Mouse (Mus musculus) hindbrain, embryonic 10.5 days (tissue): ENCODE data around the gene Akt1s1. TPM values are rescaled to one million over a fixed set of nuclear protein-coding genes. Genes with fewer than 3 reads are reported as not detected.

ENCODE experiments used
- DNase-seq: peaks from one replicate; pipeline ENCODE4 v3.0.0-alpha.2; 2017; ENCODE audit warnings: low spot score
- H3K27ac ChIP-seq: fragments of 300-500 bp; sonication (generic); 2 replicates; pipeline ENCODE4 v1.5.1; 2016; ENCODE audit warnings: mild to moderate bottlenecking, moderate library complexity
- H3K27me3 ChIP-seq: fragments of 300-500 bp; sonication (generic); 2 replicates; pipeline ENCODE4 v1.6.1; 2016; ENCODE audit warnings: mild to moderate bottlenecking; ENCODE audit not compliant: poor library complexity, insufficient read depth, severe bottlenecking
- H3K36me3 ChIP-seq: fragments of 300-500 bp; sonication (generic); 2 replicates; pipeline ENCODE4 v1.6.1; 2016; ENCODE audit warnings: mild to moderate bottlenecking, moderate library complexity
- H3K4me1 ChIP-seq: fragments of 300-500 bp; sonication (generic); replicated peaks from 2 replicates; pipeline ENCODE4 v1.6.1; 2016; ENCODE audit warnings: mild to moderate bottlenecking
- H3K4me3 ChIP-seq: fragments of 300-500 bp; sonication (generic); 2 replicates; pipeline ENCODE4 v1.5.1; 2016; ENCODE audit warnings: mild to moderate bottlenecking, moderate library complexity
- H3K9me3 ChIP-seq: fragments of 300-500 bp; sonication (generic); 2 replicates; pipeline ENCODE4 v1.6.1; 2016; ENCODE audit warnings: mild to moderate bottlenecking, moderate library complexity
- whole genome bisulfite sequencing: fragments of 180-500 bp; shearing (Covaris S2); methylation state at CpG from one replicate; pipeline ENCODE4 v1.1.7; 2016; 5-methylcytosine and 5-hydroxymethylcytosine counted together
- polyA plus RNA-seq: library from polyadenylated mRNA; unstranded; fragments of >200 nt; fragmentation: Nextera tagmentation; extraction: Ambion mirVana; gene quantifications from 2 replicates; pipeline ENCODE4 v1.2.1, GENCODE M21; 2016

Akt1s1 gene
- polyA plus RNA-seq, result 81.7 and 93.3 TPM in 2 replicates

GRCm38 (mm10) chr7:44848561-44849415 is at the start of gene Akt1s1, which contains the start of gene Tbc1d17:
Gene Akt1s1 (plus strand): TSS chr7:44848991.
Gene Tbc1d17 (minus strand): TSS chr7:44849079.
- H3K4me1 ChIP-seq, result peaks cover 50% of the 10 kb centered on the region
- WGBS, result under 1% methylated on average over 54 of the region's 54 CpGs
- H3K9me3 ChIP-seq, result no peaks in the 10 kb centered on the region
- H3K4me3 ChIP-seq, result peak within 1 kb of the TSS; percentile 72
- H3K27me3 ChIP-seq, result no peaks in the 10 kb centered on the region
- H3K27ac ChIP-seq, result peak within 1 kb of the TSS; percentile 93
- H3K36me3 ChIP-seq, result peaks cover 60% of the 10 kb centered on the region
- DNase-seq, result peak; percentile 96

- Histone ChIP-seq H3K36me3 (peaks cover 29% of the 10 kb centered on the region), H3K27ac (no peak overlapping the region), H3K4me1 (peaks cover 4% of the 10 kb centered on the region; the same call in 1 of the 2 replicates), H3K27me3 (0 out of 2 replicates have a peak, but pooled peaks cover 2% of the 10 kb centered on the region), H3K4me3 (no peak overlapping the region), H3K9me3 (no peaks in the 10 kb centered on the region)
- no peak for DNase-seq
- 88% methylated on average over 2 of the region's 2 CpGs for WGBS
These were observed 39.9 kb upstream of the Akt1s1 start for GRCm38 (mm10) chr7:44808927-44809326.

- 89% methylated on average over 3 of the region's 3 CpGs for WGBS
- Histone ChIP-seq H3K36me3 (peaks cover 34% of the 10 kb centered on the region), H3K9me3 (no peaks in the 10 kb centered on the region), H3K4me3 (no peak overlapping the region), H3K27me3 (0 out of 2 replicates have a peak, but pooled peaks cover 2% of the 10 kb centered on the region), H3K4me1 (peaks cover 9% of the 10 kb centered on the region; the same call in 1 of the 2 replicates), H3K27ac (no peak overlapping the region)
- no peak for DNase-seq
These were observed 39.3 kb upstream of the Akt1s1 start for GRCm38 (mm10) chr7:44809466-44809865.

- WGBS, result 83% methylated on average over 4 of the region's 4 CpGs
- no peaks in the 10 kb centered on the region for H3K9me3 ChIP-seq
- no peak for DNase-seq
- peaks cover 18% of the 10 kb centered on the region for H3K4me1 ChIP-seq
- H3K27me3 ChIP-seq, result no peaks in the 10 kb centered on the region
- H3K4me3 ChIP-seq, result no peak overlapping the region
- peaks cover 34% of the 10 kb centered on the region for H3K36me3 ChIP-seq
- H3K27ac ChIP-seq, result no peak overlapping the region
These were observed 38.4 kb upstream of the Akt1s1 start for GRCm38 (mm10) chr7:44810365-44810764.

DNA sequence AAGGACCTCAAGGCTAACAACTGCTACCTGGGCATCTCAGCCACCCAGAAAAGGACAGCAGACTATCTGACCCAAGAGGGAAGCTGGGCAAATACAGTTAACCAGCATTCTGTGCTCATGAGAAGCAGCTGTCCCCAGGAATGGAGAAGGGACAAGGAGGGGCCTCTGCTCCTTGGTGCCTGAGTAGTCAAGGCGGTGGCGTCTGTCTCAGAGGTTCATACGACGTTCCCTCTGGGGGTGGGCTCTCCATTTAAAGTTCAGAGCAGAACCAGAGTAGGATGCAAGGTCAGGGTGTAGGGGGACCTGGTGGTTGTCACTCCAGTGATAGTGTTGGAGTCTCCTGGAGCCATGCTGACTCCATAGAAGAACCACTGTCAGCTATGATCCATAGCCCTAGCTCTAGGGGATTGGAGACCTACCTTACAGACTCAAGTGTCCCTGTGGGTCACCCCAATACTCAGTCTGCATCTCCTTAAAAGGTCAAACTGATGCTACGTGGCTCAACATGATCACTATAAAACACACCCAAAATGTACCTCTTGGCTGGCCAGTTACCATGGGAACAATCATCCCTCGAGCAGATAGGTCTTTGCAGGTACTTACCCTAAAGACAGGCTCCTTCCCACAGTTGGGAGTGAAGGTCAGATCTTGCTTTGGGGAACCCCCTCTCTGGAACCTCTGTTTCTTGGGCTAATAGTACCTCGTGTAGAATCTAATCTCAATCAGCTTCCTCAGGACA is 37.8 kb upstream of the Akt1s1 start:
- no peak overlapping the region for H3K4me3 ChIP-seq
- WGBS, result 89% methylated on average over 7 of the region's 7 CpGs
- H3K27ac ChIP-seq, result no peak overlapping the region
- H3K27me3 ChIP-seq, result no peaks in the 10 kb centered on the region
- no peak for DNase-seq
- no peaks in the 10 kb centered on the region for H3K9me3 ChIP-seq
- peaks cover 23% of the 10 kb centered on the region for H3K4me1 ChIP-seq
- H3K36me3 ChIP-seq, result peaks cover 34% of the 10 kb centered on the region

DNA sequence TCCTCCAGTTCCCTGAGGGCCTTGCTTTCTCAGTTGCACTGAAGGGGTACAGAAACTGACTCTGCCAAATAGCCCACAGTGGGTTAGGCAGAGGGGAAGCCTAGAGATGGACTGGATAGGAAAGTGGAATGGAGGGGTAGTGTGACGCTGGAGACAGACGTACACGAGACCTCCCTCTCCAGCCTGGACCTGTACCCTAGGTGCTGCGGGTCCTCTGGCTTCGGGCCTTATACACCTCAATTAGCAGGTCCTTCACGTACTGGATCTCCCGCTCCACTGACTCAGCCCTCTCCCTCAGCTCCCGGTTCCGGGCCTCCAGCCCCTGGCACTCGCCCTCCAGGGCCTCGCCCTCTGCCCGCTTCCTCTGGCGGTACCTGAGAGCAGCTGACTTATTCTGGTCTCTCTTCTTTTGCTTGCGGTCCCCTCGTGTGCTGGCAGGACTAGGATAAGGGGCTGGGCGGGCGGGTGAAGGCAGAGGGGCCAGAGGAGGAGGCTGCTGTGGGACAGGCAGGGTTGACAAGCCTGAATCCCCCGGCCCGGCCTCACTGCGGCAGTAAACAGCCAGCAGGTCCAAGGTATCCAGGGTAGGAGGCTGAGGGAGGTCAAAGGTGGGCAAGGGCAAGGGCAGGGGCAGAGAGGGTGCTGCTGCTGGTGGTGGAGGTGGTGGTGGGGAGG is 36.0 kb upstream of the Akt1s1 start:
- no peaks in the 10 kb centered on the region for H3K9me3 ChIP-seq
- 90% methylated on average over 20 of the region's 20 CpGs for WGBS
- no peak overlapping the region for H3K4me3 ChIP-seq
- no peak for DNase-seq
- peaks cover 34% of the 10 kb centered on the region for H3K4me1 ChIP-seq
- no peaks in the 10 kb centered on the region for H3K27me3 ChIP-seq
- no peak overlapping the region for H3K27ac ChIP-seq
- peaks cover 34% of the 10 kb centered on the region for H3K36me3 ChIP-seq

DNA sequence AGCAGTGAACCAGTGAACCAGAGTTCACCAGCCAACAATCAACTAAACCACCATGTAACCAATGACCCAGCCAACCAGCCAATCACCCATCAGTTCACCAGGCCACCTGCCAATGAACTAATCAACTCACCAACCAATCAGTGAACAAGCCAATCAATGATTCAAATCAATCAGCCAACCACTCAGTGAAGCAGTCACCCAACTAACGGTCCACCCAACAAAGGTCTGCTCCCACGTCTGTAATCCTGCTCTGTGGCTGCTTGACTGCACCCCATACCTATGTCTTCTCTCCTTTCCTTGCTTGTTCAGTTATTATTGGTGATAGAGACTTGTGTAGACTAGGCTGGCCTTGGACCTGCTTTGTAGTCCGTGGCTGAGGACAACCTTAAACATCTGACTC is 34.8 kb upstream of the Akt1s1 start:
- Histone ChIP-seq H3K9me3 (no peaks in the 10 kb centered on the region), H3K36me3 (peaks cover 43% of the 10 kb centered on the region), H3K4me3 (no peak overlapping the region), H3K27ac (no peak overlapping the region), H3K4me1 (peaks cover 46% of the 10 kb centered on the region), H3K27me3 (no peaks in the 10 kb centered on the region)
- WGBS, result 93% methylated on average over 3 of the region's 3 CpGs
- no peak for DNase-seq

DNA sequence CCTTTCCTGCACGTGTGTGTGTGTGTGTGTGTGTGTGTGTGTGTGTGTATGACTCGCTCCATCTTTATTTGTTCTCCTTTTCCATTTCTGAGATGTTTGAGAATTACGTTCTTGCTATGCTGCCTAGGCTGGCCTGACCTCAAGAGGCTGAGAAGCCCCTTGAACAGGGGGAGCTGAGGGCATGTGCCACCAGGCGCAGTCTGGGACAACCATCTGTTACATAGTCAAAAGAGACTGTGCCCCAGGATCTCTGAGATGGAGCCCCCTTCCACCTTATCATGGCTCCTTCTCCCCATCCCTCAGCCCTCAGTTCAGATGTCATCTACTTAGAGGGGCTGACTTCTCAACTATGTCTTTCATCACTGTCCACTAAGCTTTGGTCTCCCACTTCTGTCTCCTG is 34.4 kb upstream of the Akt1s1 start:
- peaks cover 51% of the 10 kb centered on the region for H3K4me1 ChIP-seq
- DNase-seq, result no peak
- H3K4me3 ChIP-seq, result peak overlapping the region; percentile 90
- peak overlapping the region; percentile 99; the same call in 1 of the 2 replicates for H3K27ac ChIP-seq
- H3K9me3 ChIP-seq, result no peaks in the 10 kb centered on the region
- 96% methylated on average over 4 of the region's 4 CpGs for WGBS
- peaks cover 46% of the 10 kb centered on the region for H3K36me3 ChIP-seq
- H3K27me3 ChIP-seq, result no peaks in the 10 kb centered on the region

- WGBS, result 26% methylated on average over 14 of the region's 14 CpGs
- peak overlapping the region; percentile 90 for H3K4me3 ChIP-seq
- no peaks in the 10 kb centered on the region for H3K9me3 ChIP-seq
- H3K36me3 ChIP-seq, result peaks cover 53% of the 10 kb centered on the region
- peaks cover 57% of the 10 kb centered on the region for H3K4me1 ChIP-seq
- no peak for DNase-seq
- no peaks in the 10 kb centered on the region for H3K27me3 ChIP-seq
- peak overlapping the region; percentile 99 for H3K27ac ChIP-seq
These were observed 33.7 kb upstream of the Akt1s1 start for GRCm38 (mm10) chr7:44814952-44815553.

DNA sequence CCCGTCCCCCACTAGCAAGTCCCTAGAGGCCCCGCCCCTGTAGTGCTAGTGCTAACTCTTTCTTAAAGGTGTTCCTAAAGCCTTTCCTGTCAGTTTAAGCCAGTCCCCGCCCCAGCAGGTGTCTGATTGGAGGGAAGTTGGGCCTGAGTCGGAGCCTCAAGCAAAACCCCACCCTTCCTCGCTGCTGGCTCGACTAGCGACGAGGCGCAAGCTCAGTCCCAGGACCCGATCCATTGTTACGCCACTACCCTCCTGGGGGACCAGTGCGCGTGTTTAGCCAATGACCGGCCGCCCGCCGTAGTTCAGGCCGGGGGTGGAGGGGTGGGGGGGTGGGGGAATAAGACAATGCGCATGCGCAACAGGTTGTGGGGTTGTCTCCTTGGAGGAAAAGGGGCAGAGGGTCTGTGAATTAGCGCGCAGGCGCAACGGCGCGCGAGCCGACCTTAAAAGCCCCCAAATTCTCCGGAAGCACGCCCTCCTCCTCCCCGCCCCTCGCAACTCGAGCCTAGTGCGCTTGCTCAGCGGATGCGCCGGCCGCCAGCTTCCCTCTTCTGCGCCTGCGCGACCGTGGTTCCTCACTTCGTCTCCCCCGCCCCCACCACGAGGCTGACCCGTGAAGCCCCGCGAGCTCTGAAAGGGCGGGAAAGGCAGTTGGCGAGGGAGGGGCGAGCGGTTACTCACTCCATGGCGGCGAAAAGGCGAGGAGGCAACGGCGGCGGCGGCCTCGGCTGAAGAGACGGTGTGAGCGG is 32.9 kb upstream of the Akt1s1 start, which contains the start of the genes Nup62 and Il4i1:
Gene Nup62, plus strand, starts transcription at position 368 of the 749 bp plus-strand sequence.
Gene Il4i1, plus strand, starts transcription at position 667 of the 749 bp plus-strand sequence.
- H3K27me3 ChIP-seq, result no peaks in the 10 kb centered on the region
- peaks cover 58% of the 10 kb centered on the region for H3K36me3 ChIP-seq
- DNase-seq, result peak; percentile 100
- no peaks in the 10 kb centered on the region for H3K9me3 ChIP-seq
- H3K27ac ChIP-seq, result peak within 1 kb of the TSS; percentile 99
- H3K4me1 ChIP-seq, result peaks cover 64% of the 10 kb centered on the region
- peak within 1 kb of the TSS; percentile 90 for H3K4me3 ChIP-seq
- under 1% methylated on average over 62 of the region's 62 CpGs for WGBS

DNA sequence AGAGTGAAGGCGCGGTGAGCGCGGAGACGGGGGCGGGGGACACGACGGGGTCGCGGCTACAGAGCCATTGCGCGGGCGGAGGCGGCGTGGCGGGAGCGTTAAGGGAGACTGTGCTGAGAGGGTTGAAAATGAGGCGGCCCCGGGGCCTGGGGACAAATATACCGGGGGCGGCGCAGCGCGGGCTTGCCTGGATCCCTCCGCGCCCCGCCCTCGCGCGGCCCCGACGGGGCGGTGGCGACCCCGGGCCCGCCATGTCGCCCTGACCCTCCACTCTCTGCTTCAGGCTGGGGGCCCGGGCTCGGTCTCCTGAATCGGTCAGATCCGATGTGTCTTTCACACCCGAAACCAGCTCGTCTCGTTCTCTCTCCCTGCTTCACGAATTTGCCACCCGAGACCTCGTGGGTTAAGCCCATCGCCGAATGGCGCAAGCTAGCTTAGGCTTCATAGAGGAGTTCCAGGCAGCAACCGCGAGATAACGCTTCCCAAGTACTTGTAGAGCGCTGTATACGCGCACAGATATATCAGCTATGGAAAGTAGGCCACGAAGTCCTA is 32.2 kb upstream of the Akt1s1 start, which contains the start of gene Atf5:
Gene Atf5, minus strand, starts transcription at position 189 of the 552 bp plus-strand sequence.
- H3K36me3 ChIP-seq, result peaks cover 57% of the 10 kb centered on the region
- DNase-seq, result no peak
- no peaks in the 10 kb centered on the region for H3K27me3 ChIP-seq
- H3K27ac ChIP-seq, result peak within 1 kb of the TSS; percentile 99
- H3K9me3 ChIP-seq, result no peaks in the 10 kb centered on the region
- peak within 1 kb of the TSS; percentile 90 for H3K4me3 ChIP-seq
- peaks cover 69% of the 10 kb centered on the region for H3K4me1 ChIP-seq
- WGBS, result under 1% methylated on average over 55 of the region's 57 CpGs
